Mouse (Mus musculus) stomach, postnatal 0 days (tissue): ENCODE data around the gene Mapk7. TPM values are rescaled to one million over a fixed set of nuclear protein-coding genes. Genes with fewer than 3 reads are reported as not detected.

Experiments
- ATAC-seq: fragments of 200-750 bp; cut with Nextera tagmentation; 2 replicates; pipeline ENCODE4 v1.8.0; 2017; ENCODE audit not compliant: low FRiP score, low TSS enrichment
- DNase-seq: peaks from one replicate; pipeline ENCODE4 v3.0.0-alpha.2; 2016; ENCODE audit warnings: low spot score
- H3K27ac ChIP-seq: fragments of 300-500 bp; sonication (generic); replicated peaks from 2 replicates; pipeline ENCODE4 v1.5.1; 2014; ENCODE audit warnings: mild to moderate bottlenecking, control low read depth
- H3K27me3 ChIP-seq: fragments of 300-500 bp; sonication (generic); 2 replicates; pipeline ENCODE4 v1.6.1; 2014; ENCODE audit warnings: low read length; ENCODE audit not compliant: control insufficient read depth, insufficient read depth
- H3K36me3 ChIP-seq: fragments of 300-500 bp; sonication (generic); 2 replicates; pipeline ENCODE4 v1.6.1; 2014; ENCODE audit warnings: low read length, mixed read lengths; ENCODE audit not compliant: control insufficient read depth, insufficient read depth
- H3K4me1 ChIP-seq: fragments of 300-500 bp; sonication (generic); replicated peaks from 2 replicates; pipeline ENCODE4 v1.6.1; 2014; ENCODE audit warnings: antibody characterized with exemption; ENCODE audit not compliant: control insufficient read depth, insufficient read depth
- H3K4me2 ChIP-seq: fragments of 300-500 bp; sonication (generic); replicated peaks from 2 replicates; pipeline ENCODE4 v1.6.1; 2014; ENCODE audit warnings: low read depth, mild to moderate bottlenecking, control low read depth, moderate library complexity
- H3K4me3 ChIP-seq: fragments of 300-500 bp; sonication (generic); 2 replicates; pipeline ENCODE4 v1.5.1; 2014; ENCODE audit warnings: low read depth, low read length, control low read depth
- H3K9ac ChIP-seq: fragments of 300-500 bp; sonication (generic); 2 replicates; pipeline ENCODE4 v1.6.1; 2014; ENCODE audit warnings: mild to moderate bottlenecking, low read length, control low read depth, mixed read lengths
- H3K9me3 ChIP-seq: fragments of 300-500 bp; sonication (generic); 2 replicates; pipeline ENCODE4 v1.6.1; 2016; ENCODE audit warnings: low read length; ENCODE audit not compliant: control insufficient read depth
- CTCF ChIP-seq: IDR thresholded peaks from 2 replicates; pipeline ENCODE4 v1.5.1; 2016; ENCODE audit warnings: antibody characterized with exemption, low read depth, mild to moderate bottlenecking, moderate library complexity
- EP300 ChIP-seq: optimal IDR thresholded peaks from 2 replicates; pipeline ENCODE3; 2016; ENCODE audit warnings: antibody characterized with exemption
- WGBS: fragments of 180-500 bp; shearing (Covaris S2); extraction: QIAGEN DNeasy Blood & Tissue Kit; methylation state at CpG from one replicate; pipeline ENCODE4 v1.1.7; 2014; 5-methylcytosine and 5-hydroxymethylcytosine counted together
- polyA plus RNA-seq: library from polyadenylated mRNA; unstranded; fragments of >200 nt; fragmentation: Nextera tagmentation; extraction: Ambion mirVana; gene quantifications from 2 replicates; pipeline ENCODE4 v1.2.1, GENCODE M21; 2015

Gene Mapk7
- polyA plus RNA-seq, 1 experiment from 2014 or later: 15.4 TPM

- Histone ChIP-seq H3K4me1 (no peaks in the 10 kb centered on the region), H3K27me3 (no peaks in the 10 kb centered on the region), H3K4me2 (no peak overlapping the region), H3K9me3 (no peaks in the 10 kb centered on the region), H3K27ac (no peak overlapping the region), H3K36me3 (no peaks in the 10 kb centered on the region), H3K9ac (no peak overlapping the region), H3K4me3 (no peak overlapping the region)
- 78% methylated on average over 7 of the region's 7 CpGs for WGBS
- TF ChIP-seq CTCF (no peak), EP300 (no peak)
- ATAC-seq (no peak), DNase-seq (no peak)
Measured at GRCm38 (mm10) chr11:61441670-61442069, 52.5 kb downstream of the Mapk7 start.

- WGBS: 97% methylated on average over 4 of the region's 4 CpGs
Measured at GRCm38 (mm10) chr11:61440416-61440815, 53.8 kb downstream of the Mapk7 start.

GRCm38 (mm10) chr11:61439170-61439569 lies 55.0 kb downstream of the Mapk7 start:
- DNase-seq (no peak), ATAC-seq (no peak)
- Histone ChIP-seq H3K4me3 (no peak overlapping the region), H3K4me2 (no peak overlapping the region), H3K4me1 (no peaks in the 10 kb centered on the region), H3K27me3 (no peaks in the 10 kb centered on the region), H3K27ac (no peak overlapping the region), H3K9me3 (no peaks in the 10 kb centered on the region), H3K36me3 (no peaks in the 10 kb centered on the region), H3K9ac (no peak overlapping the region)
- TF ChIP-seq EP300 (no peak), CTCF (no peak)
- 42% methylated on average over 3 of the region's 3 CpGs for WGBS

More at GRCm38 (mm10) chr11:61440416-61440815, 53.8 kb downstream of the Mapk7 start:
- Histone ChIP-seq H3K27me3 (no peaks in the 10 kb centered on the region), H3K9ac (no peak overlapping the region), H3K27ac (no peak overlapping the region), H3K4me3 (no peak overlapping the region), H3K4me1 (no peaks in the 10 kb centered on the region), H3K4me2 (no peak overlapping the region), H3K9me3 (no peaks in the 10 kb centered on the region), H3K36me3 (no peaks in the 10 kb centered on the region)
- no peak for ATAC-seq
- TF ChIP-seq EP300 (no peak), CTCF (no peak)
- no peak for DNase-seq

Other genes with a start within 250 kb of the Mapk7 start
- gene Aldh3a2, start 226.9 kb downstream of the Mapk7 start, polyA plus RNA-seq: 68.0 and 68.4 TPM in 2 replicates
- 0.12 and 0.29 TPM in 2 replicates for gene Slc47a2, start 151.5 kb downstream of the Mapk7 start, polyA plus RNA-seq
- gene Slc47a1, start 116.1 kb downstream of the Mapk7 start, polyA plus RNA-seq: 1.3 and 1.4 TPM in 2 replicates
- gene Rnf112, start 40.3 kb downstream of the Mapk7 start, polyA plus RNA-seq: 0.84 and 1.3 TPM in 2 replicates
- gene Mfap4, start 9.0 kb downstream of the Mapk7 start, polyA plus RNA-seq: 174 and 184 TPM in 2 replicates
- 11.3 and 11.9 TPM in 2 replicates for gene B9d1, start 10.7 kb upstream of the Mapk7 start, polyA plus RNA-seq
- 15.8 and 17.8 TPM in 2 replicates for gene Epn2, start 85.3 kb upstream of the Mapk7 start, polyA plus RNA-seq
- gene Grap, start 158.9 kb upstream of the Mapk7 start, polyA plus RNA-seq: 4.6 and 4.9 TPM in 2 replicates
- 4.5 and 4.9 TPM in 2 replicates for gene Fam83g, start 189.7 kb upstream of the Mapk7 start, polyA plus RNA-seq
- 0.07 TPM in 1 of 2 replicates, not detected in the other for gene Slc5a10, start 226.4 kb upstream of the Mapk7 start, polyA plus RNA-seq